Mouse (Mus musculus): ENCODE data around the gene Olfr482. TPM values are rescaled to one million over a fixed set of nuclear protein-coding genes. Genes with fewer than 3 reads are reported as not detected.

The Olfr482 gene
- 0.12 TPM in 2 replicates for polyA plus RNA-seq (2015; fragmentation: Nextera tagmentation; extraction: Ambion mirVana)

GRCm38 (mm10) chr7:108097486-108097885 is at the start of gene Olfr482:
Gene Olfr482, minus strand, starts transcription at chr7:108097586.

DNA sequence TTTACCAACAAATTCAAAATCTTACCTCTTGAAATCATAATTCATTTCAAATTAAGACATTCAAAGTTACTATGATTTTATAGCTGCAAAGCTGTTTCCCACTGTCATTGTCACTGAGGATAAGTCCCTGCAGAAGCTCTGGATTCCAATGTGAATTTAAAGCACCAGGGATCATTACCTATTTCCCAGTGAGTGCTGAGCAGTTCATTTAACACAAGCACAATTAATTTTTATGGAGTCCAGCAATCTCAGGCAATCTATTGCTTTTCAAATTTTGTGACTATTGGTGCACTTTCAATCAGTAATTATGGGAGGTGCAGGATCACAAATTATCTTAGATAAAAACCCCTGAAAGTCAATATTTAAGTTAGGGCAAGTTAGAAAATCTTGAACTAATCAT is 30.0 kb upstream of the Olfr482 start, which contains the start of gene Olfr484:
TSS of gene Olfr484 (minus strand) at position 101 of the 400 bp plus-strand sequence.

GRCm38 (mm10) chr7:108100549-108100948 is 3.2 kb upstream of the Olfr482 start, which contains the start of gene Olfr483:
Gene Olfr483, plus strand, starts transcription at chr7:108100849.

GRCm38 (mm10) chr7:108079555-108079954 is 17.8 kb downstream of the Olfr482 start, which contains the start of gene Olfr481:
Gene Olfr481, plus strand, starts transcription at chr7:108079855.

DNA sequence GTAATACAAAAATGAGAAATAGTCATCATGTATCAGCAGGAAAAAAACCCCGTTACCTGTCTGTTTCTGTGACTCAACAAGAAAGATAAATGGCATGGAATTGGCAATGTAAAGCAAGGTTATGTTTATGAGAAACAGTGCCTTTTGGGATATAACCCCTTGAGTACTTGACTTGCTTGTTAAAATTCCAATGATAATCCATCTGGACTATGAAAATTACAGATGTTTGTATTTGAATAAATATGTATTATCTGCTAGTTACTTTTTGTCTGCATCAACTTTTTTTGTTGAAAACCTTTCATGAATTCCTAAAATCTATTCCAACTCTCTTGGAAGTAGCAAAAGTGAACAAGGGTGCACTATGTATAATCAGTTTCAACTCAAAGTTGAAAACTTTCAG is 30.1 kb downstream of the Olfr482 start, which contains the start of gene Olfr480:
TSS of gene Olfr480 (minus strand) at position 101 of the 400 bp plus-strand sequence.

DNA sequence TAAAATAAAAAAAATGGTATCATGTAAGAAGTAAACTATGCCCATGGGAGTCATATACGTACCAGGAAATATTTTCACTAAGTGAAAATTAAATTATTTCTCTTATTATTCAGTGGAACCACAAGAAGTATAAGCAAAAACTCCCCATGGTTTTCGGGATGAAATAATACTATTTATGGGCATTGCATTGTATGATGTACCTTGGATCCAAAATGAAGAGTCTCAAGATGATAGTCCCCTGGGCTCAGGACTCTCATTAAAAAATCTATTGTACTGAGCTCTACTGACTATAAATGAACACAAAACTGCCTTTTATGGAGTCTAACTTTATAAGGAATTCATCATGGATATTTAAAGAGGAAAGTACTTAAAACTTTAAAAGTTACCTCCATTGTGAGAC is 47.0 kb downstream of the Olfr482 start, which contains the start of gene Olfr479:
TSS of gene Olfr479 (plus strand) at position 301 of the 400 bp plus-strand sequence.

Other genes starting within 250 kb of the Olfr482 start
- gene Olfr472, start 199.7 kb downstream of the Olfr482 start, polyA plus RNA-seq (2015; fragmentation: Nextera tagmentation; extraction: Ambion mirVana), result not detected in 2 replicates
- not detected in 2 replicates for gene Olfr473, start 167.1 kb downstream of the Olfr482 start, polyA plus RNA-seq (2015; fragmentation: Nextera tagmentation; extraction: Ambion mirVana)
- gene Olfr474, start 142.9 kb downstream of the Olfr482 start, polyA plus RNA-seq (2015; fragmentation: Nextera tagmentation; extraction: Ambion mirVana), result not detected in 2 replicates
- gene Olfr476, start 132.8 kb downstream of the Olfr482 start, polyA plus RNA-seq (2015; fragmentation: Nextera tagmentation; extraction: Ambion mirVana), result not detected in 2 replicates
- not detected in 2 replicates for gene Olfr477, start 110.9 kb downstream of the Olfr482 start, polyA plus RNA-seq (2015; fragmentation: Nextera tagmentation; extraction: Ambion mirVana)
- not detected in 2 replicates for gene Olfr478, start 63.6 kb downstream of the Olfr482 start, polyA plus RNA-seq (2015; fragmentation: Nextera tagmentation; extraction: Ambion mirVana)
- gene Olfr479, start 46.9 kb downstream of the Olfr482 start, polyA plus RNA-seq (2015; fragmentation: Nextera tagmentation; extraction: Ambion mirVana), result not detected in 2 replicates
- not detected in 2 replicates for gene Olfr480, start 30.2 kb downstream of the Olfr482 start, polyA plus RNA-seq (2015; fragmentation: Nextera tagmentation; extraction: Ambion mirVana)
- not detected in 2 replicates for gene Olfr481, start 17.7 kb downstream of the Olfr482 start, polyA plus RNA-seq (2015; fragmentation: Nextera tagmentation; extraction: Ambion mirVana)
- gene Olfr483, start 3.3 kb upstream of the Olfr482 start, polyA plus RNA-seq (2015; fragmentation: Nextera tagmentation; extraction: Ambion mirVana), result not detected in 2 replicates
- not detected in 2 replicates for gene Olfr484, start 29.9 kb upstream of the Olfr482 start, polyA plus RNA-seq (2015; fragmentation: Nextera tagmentation; extraction: Ambion mirVana)
- not detected in 2 replicates for gene Olfr485, start 62.3 kb upstream of the Olfr482 start, polyA plus RNA-seq (2015; fragmentation: Nextera tagmentation; extraction: Ambion mirVana)
- gene Olfr486, start 75.2 kb upstream of the Olfr482 start, polyA plus RNA-seq (2015; fragmentation: Nextera tagmentation; extraction: Ambion mirVana), result not detected in 2 replicates
- gene Olfr487, start 117.0 kb upstream of the Olfr482 start, polyA plus RNA-seq (2015; fragmentation: Nextera tagmentation; extraction: Ambion mirVana), result not detected in 2 replicates
- not detected in 2 replicates for gene Olfr488, start 160.8 kb upstream of the Olfr482 start, polyA plus RNA-seq (2015; fragmentation: Nextera tagmentation; extraction: Ambion mirVana)
- gene Olfr490, start 191.3 kb upstream of the Olfr482 start, polyA plus RNA-seq (2015; fragmentation: Nextera tagmentation; extraction: Ambion mirVana), result not detected in 2 replicates
- not detected in 2 replicates for gene Olfr491, start 215.9 kb upstream of the Olfr482 start, polyA plus RNA-seq (2015; fragmentation: Nextera tagmentation; extraction: Ambion mirVana)
- gene Olfr492, start 226.1 kb upstream of the Olfr482 start, polyA plus RNA-seq (2015; fragmentation: Nextera tagmentation; extraction: Ambion mirVana), result not detected in 2 replicates
- gene Olfr493, start 249.4 kb upstream of the Olfr482 start, polyA plus RNA-seq (2015; fragmentation: Nextera tagmentation; extraction: Ambion mirVana), result not detected in 2 replicates

Data from spleen, postnatal 0 days (tissue).